Mouse (Mus musculus): ENCODE measurements around the gene Raver1. TPM values are rescaled to one million over a fixed set of nuclear protein-coding genes. Genes with fewer than 3 reads are reported as not detected.

Gene Raver1
- total RNA-seq, 2 experiments from 2014 or later = 12.9 to 81.1 TPM

DNA sequence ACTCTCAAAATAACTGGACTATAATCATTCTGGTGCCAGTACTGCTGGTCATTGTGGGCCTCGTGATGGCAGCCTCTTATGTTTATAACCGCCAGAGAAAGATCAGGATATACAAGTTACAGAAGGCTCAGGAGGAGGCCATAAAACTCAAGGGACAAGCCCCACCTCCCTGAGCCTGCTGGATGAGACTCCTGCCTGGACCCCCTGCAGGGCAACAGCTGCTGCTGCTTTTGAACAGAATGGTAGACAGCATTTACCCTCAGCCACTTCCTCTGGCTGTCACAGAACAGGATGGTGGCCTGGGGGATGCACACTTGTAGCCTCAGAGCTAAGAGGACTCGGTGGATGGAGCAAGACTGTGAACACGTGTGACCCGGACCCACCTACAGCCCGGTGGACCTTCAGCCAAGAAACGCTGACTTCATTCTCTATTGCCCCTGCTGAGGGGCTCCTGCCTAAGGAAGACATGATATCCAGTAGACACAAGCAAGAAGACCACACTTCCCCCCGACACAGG lies 64.0 kb downstream of the Raver1 start:
- no peak for ATAC-seq (replicated peaks; ENCODE audit: low FRiP score, low TSS enrichment, poor library complexity, severe bottlenecking)

DNA sequence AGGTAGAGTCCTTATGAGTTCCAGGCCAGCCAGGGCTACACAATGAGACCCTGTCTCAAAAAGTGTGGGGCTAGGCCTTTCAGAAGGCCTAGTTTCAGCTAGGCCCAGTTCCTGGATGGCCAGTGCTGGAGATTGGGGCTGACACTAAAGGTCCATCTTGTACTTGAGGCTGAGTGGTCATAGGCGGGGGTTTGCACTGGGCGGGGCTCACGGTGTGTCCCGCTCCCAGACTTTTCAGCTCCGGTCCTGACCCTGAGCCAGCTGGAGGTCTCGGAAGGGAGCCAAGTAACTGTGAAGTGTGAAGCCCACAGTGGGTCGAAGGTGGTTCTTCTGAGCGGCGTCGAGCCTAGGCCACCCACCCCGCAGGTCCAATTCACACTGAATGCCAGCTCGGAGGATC lies 65.0 kb downstream of the Raver1 start:
- ATAC-seq (replicated peaks; ENCODE audit: low FRiP score, low TSS enrichment, poor library complexity, severe bottlenecking) = no peak

GRCm38 (mm10) chr9:21025258-21025810 lies 66.5 kb downstream of the Raver1 start:
- ATAC-seq (replicated peaks; ENCODE audit: low FRiP score, low TSS enrichment, poor library complexity, severe bottlenecking) = no peak

Other genes starting within 250 kb of the Raver1 start
- 37.9 and 44.3 TPM in 2 replicates for gene A230050P20Rik, start 223.4 kb downstream of the Raver1 start, total RNA-seq (2014; fragmentation: Nextera tagmentation)
- gene A230050P20Rik, start 223.4 kb downstream of the Raver1 start, total RNA-seq (2017) = 11.9 and 24.0 TPM in 2 replicates
- gene Angptl6, start 212.3 kb downstream of the Raver1 start, total RNA-seq (2014; fragmentation: Nextera tagmentation) = 1.1 and 2.7 TPM in 2 replicates
- gene Angptl6, start 212.3 kb downstream of the Raver1 start, total RNA-seq (2017) = 0.42 TPM in 1 of 2 replicates, not detected in the other
- gene Ppan, start 203.8 kb downstream of the Raver1 start, total RNA-seq (2014; fragmentation: Nextera tagmentation) = 127 and 174 TPM in 2 replicates
- gene Ppan, start 203.8 kb downstream of the Raver1 start, total RNA-seq (2017) = 154 and 175 TPM in 2 replicates
- gene Eif3g, start 193.4 kb downstream of the Raver1 start, total RNA-seq (2014; fragmentation: Nextera tagmentation) = 308 and 325 TPM in 2 replicates
- 259 and 301 TPM in 2 replicates for gene Eif3g, start 193.4 kb downstream of the Raver1 start, total RNA-seq (2017)
- gene Dnmt1, start 132.1 kb downstream of the Raver1 start, total RNA-seq (2014; fragmentation: Nextera tagmentation) = 163 and 192 TPM in 2 replicates
- gene Dnmt1, start 132.1 kb downstream of the Raver1 start, total RNA-seq (2017) = 190 and 210 TPM in 2 replicates
- gene S1pr2, start 115.2 kb downstream of the Raver1 start, total RNA-seq (2014; fragmentation: Nextera tagmentation) = 1.7 and 3.4 TPM in 2 replicates
- 0.46 TPM in 1 of 2 replicates, not detected in the other for gene S1pr2, start 115.2 kb downstream of the Raver1 start, total RNA-seq (2017)
- 66.2 and 78.8 TPM in 2 replicates for gene Mrpl4, start 89.3 kb downstream of the Raver1 start, total RNA-seq (2014; fragmentation: Nextera tagmentation)
- 23.7 and 43.3 TPM in 2 replicates for gene Mrpl4, start 89.3 kb downstream of the Raver1 start, total RNA-seq (2017)
- gene Icam1, start 76.0 kb downstream of the Raver1 start, total RNA-seq (2014; fragmentation: Nextera tagmentation) = 1.9 and 3.4 TPM in 2 replicates
- 3.6 TPM in 2 replicates for gene Icam1, start 76.0 kb downstream of the Raver1 start, total RNA-seq (2017)
- 34.3 and 38.9 TPM in 2 replicates for gene Icam4, start 62.6 kb downstream of the Raver1 start, total RNA-seq (2014; fragmentation: Nextera tagmentation)
- gene Icam4, start 62.6 kb downstream of the Raver1 start, total RNA-seq (2017) = 16.3 and 40.0 TPM in 2 replicates
- 1.1 and 1.2 TPM in 2 replicates for gene Icam5, start 59.9 kb downstream of the Raver1 start, total RNA-seq (2014; fragmentation: Nextera tagmentation)
- gene Icam5, start 59.9 kb downstream of the Raver1 start, total RNA-seq (2017) = 0.05 and 0.27 TPM in 2 replicates
- 10.2 TPM in 1 of 2 replicates, not detected in the other for gene Zglp1, start 24.9 kb downstream of the Raver1 start, total RNA-seq (2014; fragmentation: Nextera tagmentation)
- 1.7 TPM in 1 of 2 replicates, not detected in the other for gene Zglp1, start 24.9 kb downstream of the Raver1 start, total RNA-seq (2017)
- gene Gm49373, start 18.9 kb downstream of the Raver1 start, total RNA-seq (2014; fragmentation: Nextera tagmentation) = 4.5 TPM in 1 of 2 replicates, not detected in the other
- not detected in 2 replicates for gene Gm49373, start 18.9 kb downstream of the Raver1 start, total RNA-seq (2017)
- gene Fdx1l, start 18.4 kb downstream of the Raver1 start, total RNA-seq (2014; fragmentation: Nextera tagmentation) = 66.9 and 79.7 TPM in 2 replicates
- 60.6 and 70.5 TPM in 2 replicates for gene Fdx1l, start 18.4 kb downstream of the Raver1 start, total RNA-seq (2017)
- gene Gm38431, start within 50 bp of the Raver1 start, total RNA-seq (2014; fragmentation: Nextera tagmentation) = 38.6 and 39.7 TPM in 2 replicates
- gene Gm38431, start within 50 bp of the Raver1 start, total RNA-seq (2017) = 5.9 and 15.6 TPM in 2 replicates
- 24.9 and 40.0 TPM in 2 replicates for gene Tyk2, start 39.2 kb upstream of the Raver1 start, total RNA-seq (2014; fragmentation: Nextera tagmentation)
- 13.2 and 14.4 TPM in 2 replicates for gene Tyk2, start 39.2 kb upstream of the Raver1 start, total RNA-seq (2017)
- 182 and 193 TPM in 2 replicates for gene Cdc37, start 58.0 kb upstream of the Raver1 start, total RNA-seq (2014; fragmentation: Nextera tagmentation)
- gene Cdc37, start 58.0 kb upstream of the Raver1 start, total RNA-seq (2017) = 385 and 442 TPM in 2 replicates
- 23.5 and 24.3 TPM in 2 replicates for gene Pde4a, start 73.7 kb upstream of the Raver1 start, total RNA-seq (2014; fragmentation: Nextera tagmentation)
- gene Pde4a, start 73.7 kb upstream of the Raver1 start, total RNA-seq (2017) = 2.2 and 3.8 TPM in 2 replicates
- 25.3 and 27.2 TPM in 2 replicates for gene Keap1, start 147.4 kb upstream of the Raver1 start, total RNA-seq (2014; fragmentation: Nextera tagmentation)
- gene Keap1, start 147.4 kb upstream of the Raver1 start, total RNA-seq (2017) = 32.7 and 39.8 TPM in 2 replicates
- gene S1pr5, start 156.4 kb upstream of the Raver1 start, total RNA-seq (2014; fragmentation: Nextera tagmentation) = 0.59 TPM in 1 of 2 replicates, not detected in the other
- gene S1pr5, start 156.4 kb upstream of the Raver1 start, total RNA-seq (2017) = 1.1 TPM in 1 of 2 replicates, not detected in the other
- gene Atg4d, start 173.3 kb upstream of the Raver1 start, total RNA-seq (2014; fragmentation: Nextera tagmentation) = 8.9 and 13.9 TPM in 2 replicates
- 11.9 and 25.7 TPM in 2 replicates for gene Atg4d, start 173.3 kb upstream of the Raver1 start, total RNA-seq (2017)
- gene Kri1, start 196.0 kb upstream of the Raver1 start, total RNA-seq (2014; fragmentation: Nextera tagmentation) = 50.7 and 81.7 TPM in 2 replicates
- gene Kri1, start 196.0 kb upstream of the Raver1 start, total RNA-seq (2017) = 55.3 and 86.3 TPM in 2 replicates
- gene Cdkn2d, start 199.4 kb upstream of the Raver1 start, total RNA-seq (2014; fragmentation: Nextera tagmentation) = 5.7 and 7.4 TPM in 2 replicates
- gene Cdkn2d, start 199.4 kb upstream of the Raver1 start, total RNA-seq (2017) = 8.5 and 11.3 TPM in 2 replicates
- gene Ap1m2, start 220.3 kb upstream of the Raver1 start, total RNA-seq (2014; fragmentation: Nextera tagmentation) = 0.42 TPM in 1 of 2 replicates, not detected in the other
- gene Ap1m2, start 220.3 kb upstream of the Raver1 start, total RNA-seq (2017) = not detected in 2 replicates
- gene Slc44a2, start 228.7 kb upstream of the Raver1 start, total RNA-seq (2014; fragmentation: Nextera tagmentation) = 25.8 and 30.7 TPM in 2 replicates
- 22.6 and 23.7 TPM in 2 replicates for gene Slc44a2, start 228.7 kb upstream of the Raver1 start, total RNA-seq (2017)

All from megakaryocyte-erythroid progenitor cell, adult 5-6 weeks (primary cell).